Mouse (Mus musculus): ENCODE measurements around the gene Bfsp1. TPM values are rescaled to one million over a fixed set of nuclear protein-coding genes. Genes with fewer than 3 reads are reported as not detected.

The Bfsp1 gene
- total and polyA plus RNA-seq, 3 experiments = 0.05 TPM; not detected in 2

GRCm38 (mm10) chr2:143864600-143864999 is 1.6 kb upstream of the Bfsp1 start:
- Histone ChIP-seq H3K36me3 (replicated peaks) (no peaks in the 10 kb centered on the region), H3K9me3 (replicated peaks) (no peaks in the 10 kb centered on the region), H3K4me3 (ENCODE audit: low read depth, low read length) (no peak overlapping the region), H3K4me1 (ENCODE audit: insufficient read depth, low read depth, low read length) (no peaks in the 10 kb centered on the region), H3K27me3 (ENCODE audit: insufficient read depth, low read length) (no peaks in the 10 kb centered on the region)
- no peak for DNase-seq (ENCODE audit: low spot score)
- ATAC-seq (ENCODE audit: extremely low read depth, insufficient number of reproducible peaks, low FRiP score, poor library complexity, severe bottlenecking) = no peak
- TF ChIP-seq TAL1 (conservative IDR thresholded peaks at IDR 0.05; ENCODE audit: low read depth, low read length) (no peak), GATA2 (IDR thresholded peaks at IDR 0.05; ENCODE audit: borderline replicate concordance, low read depth, low read length) (no peak), POLR2AphosphoS5 (IDR thresholded peaks at IDR 0.05; ENCODE audit: insufficient replicate concordance, low read depth, low read length) (no peak), CTCF (IDR thresholded peaks at IDR 0.05; ENCODE audit: low read depth, low read length) (no peak), GATA1 (IDR thresholded peaks at IDR 0.05; ENCODE audit: borderline replicate concordance, low read length) (no peak)

DNA sequence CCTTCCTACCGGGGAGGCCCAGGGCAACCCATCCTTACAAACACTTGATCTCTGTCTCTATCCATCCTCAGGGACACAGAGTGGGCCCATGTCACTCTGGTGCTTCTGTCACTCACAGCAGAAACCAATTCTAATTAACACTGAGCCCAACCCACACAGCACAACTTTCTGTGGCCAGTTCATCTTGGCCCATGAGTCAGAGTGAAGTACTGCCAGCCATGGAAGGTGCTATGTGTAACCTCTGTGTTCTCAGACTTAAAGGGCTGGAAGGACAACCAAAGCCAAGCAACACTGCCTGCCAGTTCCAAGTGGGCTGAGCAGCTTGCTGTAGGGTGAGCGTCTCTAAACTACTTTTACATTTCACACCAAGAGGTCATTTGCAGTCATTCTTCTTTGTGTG is 3.8 kb downstream of the Bfsp1 start:
- DNase-seq (ENCODE audit: low spot score) (no peak), ATAC-seq (ENCODE audit: extremely low read depth, insufficient number of reproducible peaks, low FRiP score, poor library complexity, severe bottlenecking) (no peak)
- Histone ChIP-seq H3K9me3 (replicated peaks) (no peaks in the 10 kb centered on the region), H3K27me3 (ENCODE audit: insufficient read depth, low read length) (no peaks in the 10 kb centered on the region), H3K36me3 (replicated peaks) (no peaks in the 10 kb centered on the region), H3K4me1 (ENCODE audit: insufficient read depth, low read depth, low read length) (no peaks in the 10 kb centered on the region), H3K4me3 (ENCODE audit: low read depth, low read length) (no peak overlapping the region)
- TF ChIP-seq CTCF (IDR thresholded peaks at IDR 0.05; ENCODE audit: low read depth, low read length) (no peak), TAL1 (conservative IDR thresholded peaks at IDR 0.05; ENCODE audit: low read depth, low read length) (no peak), GATA1 (IDR thresholded peaks at IDR 0.05; ENCODE audit: borderline replicate concordance, low read length) (no peak), POLR2AphosphoS5 (IDR thresholded peaks at IDR 0.05; ENCODE audit: insufficient replicate concordance, low read depth, low read length) (no peak), GATA2 (IDR thresholded peaks at IDR 0.05; ENCODE audit: borderline replicate concordance, low read depth, low read length) (no peak)

GRCm38 (mm10) chr2:143853447-143853846 is 9.5 kb downstream of the Bfsp1 start:
- TF ChIP-seq GATA1 (IDR thresholded peaks at IDR 0.05; ENCODE audit: borderline replicate concordance, low read length) (no peak), POLR2AphosphoS5 (IDR thresholded peaks at IDR 0.05; ENCODE audit: insufficient replicate concordance, low read depth, low read length) (no peak), CTCF (IDR thresholded peaks at IDR 0.05; ENCODE audit: low read depth, low read length) (no peak), TAL1 (conservative IDR thresholded peaks at IDR 0.05; ENCODE audit: low read depth, low read length) (no peak), GATA2 (IDR thresholded peaks at IDR 0.05; ENCODE audit: borderline replicate concordance, low read depth, low read length) (no peak)
- Histone ChIP-seq H3K27me3 (ENCODE audit: insufficient read depth, low read length) (no peaks in the 10 kb centered on the region; the same call in 1 of the 2 replicates), H3K9me3 (replicated peaks) (no peaks in the 10 kb centered on the region), H3K4me3 (ENCODE audit: low read depth, low read length) (no peak overlapping the region), H3K36me3 (replicated peaks) (no peaks in the 10 kb centered on the region), H3K4me1 (ENCODE audit: insufficient read depth, low read depth, low read length) (no peaks in the 10 kb centered on the region)
- no peak for DNase-seq (ENCODE audit: low spot score)
- no peak for ATAC-seq (ENCODE audit: extremely low read depth, insufficient number of reproducible peaks, low FRiP score, poor library complexity, severe bottlenecking)

DNA sequence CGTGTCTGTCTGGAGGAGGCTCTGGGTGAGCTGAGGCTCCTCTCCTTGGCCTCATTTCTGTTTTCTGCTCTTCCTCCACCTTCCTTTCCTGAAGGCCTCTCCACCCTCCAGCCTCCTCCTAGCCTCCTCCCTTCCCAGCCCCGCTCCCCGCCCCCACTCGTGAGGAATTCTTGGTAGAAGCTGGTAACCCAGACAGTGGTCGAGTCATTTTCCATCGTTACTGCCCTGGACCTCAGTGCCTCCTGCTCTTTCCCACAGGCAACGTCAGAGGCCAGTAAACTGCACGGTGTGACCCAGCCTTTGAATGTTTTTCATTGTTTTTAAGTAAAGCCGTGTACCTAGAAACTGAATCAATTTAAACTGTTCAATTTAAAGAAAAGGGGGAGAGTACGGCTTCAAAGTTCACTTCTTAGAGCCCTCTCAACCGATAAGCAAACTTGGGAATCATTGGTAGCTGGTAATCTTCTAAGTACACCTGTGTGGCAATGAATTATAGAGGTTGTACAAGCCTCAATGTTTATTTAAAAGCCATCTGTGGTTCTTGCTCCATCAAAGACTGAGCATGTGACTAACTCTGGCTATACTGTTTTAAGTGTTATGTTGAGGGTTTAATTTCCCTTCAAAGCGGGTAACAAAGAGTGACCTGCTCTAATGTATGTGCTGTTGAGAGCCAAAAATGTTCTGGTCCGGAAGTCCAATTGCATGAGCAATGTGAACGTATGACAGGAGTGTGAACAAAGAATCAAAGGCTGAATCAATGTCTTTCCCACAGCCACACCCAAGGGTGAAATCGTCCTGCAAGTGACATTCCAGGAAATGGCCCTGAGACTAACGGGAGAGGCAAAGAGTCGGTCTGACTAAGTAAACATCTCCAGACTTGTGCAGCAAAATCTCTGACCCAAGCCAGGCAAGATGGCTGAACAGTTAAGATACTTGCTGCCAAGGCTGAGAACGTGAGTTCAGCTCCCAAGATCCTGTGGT is 10.4 kb downstream of the Bfsp1 start:
- Histone ChIP-seq H3K27me3 (ENCODE audit: insufficient read depth, low read length) (no peaks in the 10 kb centered on the region; the same call in 1 of the 2 replicates), H3K4me1 (ENCODE audit: insufficient read depth, low read depth, low read length) (no peaks in the 10 kb centered on the region), H3K36me3 (replicated peaks) (no peaks in the 10 kb centered on the region), H3K4me3 (ENCODE audit: low read depth, low read length) (no peak overlapping the region), H3K9me3 (replicated peaks) (no peaks in the 10 kb centered on the region)
- no peak for DNase-seq (ENCODE audit: low spot score)
- ATAC-seq (ENCODE audit: extremely low read depth, insufficient number of reproducible peaks, low FRiP score, poor library complexity, severe bottlenecking) = no peak
- TF ChIP-seq TAL1 (conservative IDR thresholded peaks at IDR 0.05; ENCODE audit: low read depth, low read length) (no peak), GATA1 (IDR thresholded peaks at IDR 0.05; ENCODE audit: borderline replicate concordance, low read length) (no peak), GATA2 (IDR thresholded peaks at IDR 0.05; ENCODE audit: borderline replicate concordance, low read depth, low read length) (no peak), CTCF (IDR thresholded peaks at IDR 0.05; ENCODE audit: low read depth, low read length) (no peak), POLR2AphosphoS5 (IDR thresholded peaks at IDR 0.05; ENCODE audit: insufficient replicate concordance, low read depth, low read length) (no peak)

- no peak for TF ChIP-seq CTCF (IDR thresholded peaks at IDR 0.05; ENCODE audit: low read depth, low read length)
- no peak for TF ChIP-seq GATA1 (IDR thresholded peaks at IDR 0.05; ENCODE audit: borderline replicate concordance, low read length)
- TF ChIP-seq GATA2 (IDR thresholded peaks at IDR 0.05; ENCODE audit: borderline replicate concordance, low read depth, low read length) = no peak
- no peak for TF ChIP-seq POLR2AphosphoS5 (IDR thresholded peaks at IDR 0.05; ENCODE audit: insufficient replicate concordance, low read depth, low read length)
- no peak for TF ChIP-seq TAL1 (conservative IDR thresholded peaks at IDR 0.05; ENCODE audit: low read depth, low read length)
Measured at GRCm38 (mm10) chr2:143851354-143852221, 11.4 kb downstream of the Bfsp1 start.

More at GRCm38 (mm10) chr2:143851354-143852221, 11.4 kb downstream of the Bfsp1 start:
- DNase-seq (ENCODE audit: low spot score) = no peak
- no peak overlapping the region for H3K4me3 ChIP-seq (ENCODE audit: low read depth, low read length)
- H3K36me3 ChIP-seq (replicated peaks) = no peaks in the 10 kb centered on the region
- H3K9me3 ChIP-seq (replicated peaks) = no peaks in the 10 kb centered on the region
- H3K4me1 ChIP-seq (ENCODE audit: insufficient read depth, low read depth, low read length) = no peaks in the 10 kb centered on the region
- no peak for ATAC-seq (ENCODE audit: extremely low read depth, insufficient number of reproducible peaks, low FRiP score, poor library complexity, severe bottlenecking)
- H3K27me3 ChIP-seq (ENCODE audit: insufficient read depth, low read length) = no peaks in the 10 kb centered on the region; the same call in 1 of the 2 replicates
